Mouse (Mus musculus): ENCODE data around the gene Creb3.

DNA sequence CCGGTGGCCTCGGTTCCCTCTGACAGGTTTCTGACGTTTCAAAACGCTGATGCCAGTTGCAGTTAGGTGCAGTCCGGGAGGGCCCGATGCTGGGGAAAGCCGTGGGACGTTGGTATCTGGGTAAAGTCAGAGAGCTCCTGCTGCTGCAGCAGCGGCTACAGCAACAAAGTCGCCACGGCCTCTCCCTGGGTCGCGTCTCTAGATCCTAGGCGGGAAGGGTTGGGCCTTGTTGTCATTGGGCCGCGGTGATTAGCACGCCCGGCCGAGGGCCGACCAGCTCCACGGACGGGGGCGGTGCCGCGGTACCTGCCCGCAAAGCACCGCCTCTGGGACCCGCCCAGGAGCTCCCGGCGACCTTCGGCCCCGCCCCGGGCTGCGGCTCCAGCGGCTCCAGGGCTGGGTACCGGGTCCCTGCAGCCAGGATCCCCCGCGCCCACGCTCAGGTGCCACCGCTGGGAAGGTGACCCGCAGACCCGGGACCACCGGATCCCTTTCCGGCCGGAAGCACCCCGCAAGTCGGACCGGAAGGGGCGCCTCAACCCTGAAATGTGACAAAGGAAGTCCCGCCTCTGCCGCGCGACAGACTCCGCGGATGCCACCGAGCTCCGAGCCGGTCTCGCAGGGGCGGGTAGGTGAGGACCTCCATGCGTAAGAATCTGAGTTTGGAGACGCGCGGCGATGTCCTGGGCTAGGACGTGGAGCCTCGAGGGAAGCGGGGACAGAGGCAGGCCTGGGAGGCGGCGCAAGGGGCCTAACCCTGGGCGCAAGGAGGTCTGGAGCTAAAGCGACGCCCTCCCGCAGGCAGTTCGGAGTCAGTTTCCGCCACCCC is 16.5 kb downstream of the Creb3 start, which contains the start of the genes Rgp1 and Gba2:
- TF ChIP-seq CTCF (IDR thresholded peaks at IDR 0.05; ENCODE audit: borderline replicate concordance, insufficient read depth, low read length) (no peak), POLR2A (IDR thresholded peaks at IDR 0.05; ENCODE audit: low read depth, low read length) (peak; percentile 94)

Data from embryonic fibroblast, embryonic 13.5 days (primary cell).